Mouse (Mus musculus) embryo, embryonic 9.5 days (tissue): ENCODE measurements around the gene Pold1.

ENCODE experiments used
- DNase-seq: peaks from one replicate; pipeline ENCODE4 v3.0.0-alpha.2; 2017; ENCODE audit errors: extremely low spot score

The Pold1 gene

DNA sequence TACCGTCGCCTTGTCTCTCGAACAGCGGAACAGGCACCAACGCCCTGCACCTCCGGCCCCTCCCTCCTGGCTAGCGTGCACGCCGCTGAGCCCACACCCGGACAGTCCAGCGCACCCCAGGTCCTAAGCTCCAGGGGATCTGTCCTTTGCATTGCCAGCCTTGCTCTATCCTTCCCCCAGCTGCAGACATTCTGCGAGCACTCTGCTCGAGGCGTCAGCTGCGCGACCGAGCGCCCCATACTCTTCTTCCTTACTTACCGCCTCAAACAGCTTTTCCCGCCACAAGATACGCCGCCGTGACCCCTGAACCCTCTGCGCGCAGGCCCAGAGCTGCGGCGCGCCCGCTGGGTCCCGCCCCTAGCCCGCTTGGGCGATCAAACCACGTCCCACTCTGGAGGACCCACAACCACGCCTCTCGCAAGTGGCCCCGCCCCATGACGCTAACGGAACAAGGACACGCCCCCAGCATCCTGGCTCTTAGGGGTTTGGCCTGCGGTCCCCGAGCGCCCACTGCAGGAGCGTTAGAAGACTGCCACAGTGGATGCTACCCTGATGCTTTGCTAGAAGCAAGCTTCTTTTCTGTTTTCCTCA lies at the start of gene Pold1:
Gene Pold1, minus strand, starts transcription at position 353 of the 591 bp plus-strand sequence.
- DNase-seq, result peak; percentile 100

DNA sequence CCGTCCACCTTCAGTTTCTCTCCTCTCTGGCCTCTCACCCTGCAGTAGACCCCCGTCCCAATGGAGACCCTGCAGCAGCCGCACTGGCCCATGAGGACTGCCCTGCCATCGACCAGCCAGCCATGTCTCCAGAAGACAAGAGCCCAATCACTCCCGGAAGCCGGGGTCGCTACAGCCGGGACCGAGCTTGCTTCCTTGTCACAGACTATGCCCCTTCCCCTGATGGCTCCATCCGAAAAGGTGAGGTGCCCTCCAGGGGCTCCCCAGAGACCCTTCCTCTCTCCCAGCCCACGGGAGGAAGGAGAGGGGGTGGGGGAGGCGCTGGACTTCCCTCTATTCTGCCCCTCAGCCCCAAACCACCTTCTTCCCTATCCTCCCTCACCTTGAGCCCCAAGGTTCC lies 49.7 kb upstream of the Pold1 start:
- no peak for DNase-seq

DNA sequence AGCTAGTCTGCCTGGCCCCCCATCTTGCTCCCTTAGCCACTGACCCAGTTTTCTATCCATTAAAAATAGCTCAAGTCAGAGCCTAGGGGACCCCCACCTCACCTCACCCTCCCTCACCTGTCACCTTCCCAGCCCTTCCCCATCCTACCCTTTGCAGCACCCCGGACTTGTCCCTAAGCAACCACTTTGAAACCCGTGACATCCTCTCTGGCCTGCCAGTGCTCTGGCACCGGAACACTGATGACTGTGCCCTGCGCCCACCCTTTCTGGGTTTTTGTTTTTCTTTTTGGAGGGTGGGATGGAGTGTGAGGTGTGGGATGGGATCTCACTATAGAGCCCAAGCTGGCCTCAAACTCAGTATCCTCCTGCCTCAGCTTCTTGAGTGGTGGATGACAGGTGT lies 49.0 kb upstream of the Pold1 start:
- DNase-seq, result no peak

DNA sequence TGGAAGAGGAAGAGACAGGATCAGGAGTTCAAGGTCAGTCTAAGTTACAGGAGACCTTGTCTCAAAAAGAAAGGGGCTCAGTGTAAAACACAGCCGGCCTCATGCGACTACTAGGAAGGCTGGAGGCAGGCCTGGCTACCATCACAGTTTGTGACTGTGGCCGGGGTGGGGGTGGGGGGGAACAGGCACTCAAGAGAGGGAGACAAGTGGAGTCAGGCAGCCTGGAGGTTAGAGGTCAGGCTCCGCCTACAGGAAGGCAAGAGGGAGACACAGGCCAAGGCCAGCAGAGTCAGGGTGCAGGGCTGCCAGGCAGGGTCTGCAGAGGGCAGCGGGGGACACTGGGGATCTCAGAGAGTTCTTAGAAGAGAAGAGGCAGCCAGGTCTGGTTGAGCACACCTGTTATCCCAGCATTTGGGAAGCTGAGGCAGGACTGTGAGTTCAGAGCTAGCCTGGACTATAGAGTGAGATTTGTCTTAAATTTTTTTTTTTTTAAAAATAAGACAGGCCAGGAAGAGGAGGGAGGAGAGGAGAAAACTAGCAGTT lies 48.4 kb upstream of the Pold1 start:
- no peak for DNase-seq

DNA sequence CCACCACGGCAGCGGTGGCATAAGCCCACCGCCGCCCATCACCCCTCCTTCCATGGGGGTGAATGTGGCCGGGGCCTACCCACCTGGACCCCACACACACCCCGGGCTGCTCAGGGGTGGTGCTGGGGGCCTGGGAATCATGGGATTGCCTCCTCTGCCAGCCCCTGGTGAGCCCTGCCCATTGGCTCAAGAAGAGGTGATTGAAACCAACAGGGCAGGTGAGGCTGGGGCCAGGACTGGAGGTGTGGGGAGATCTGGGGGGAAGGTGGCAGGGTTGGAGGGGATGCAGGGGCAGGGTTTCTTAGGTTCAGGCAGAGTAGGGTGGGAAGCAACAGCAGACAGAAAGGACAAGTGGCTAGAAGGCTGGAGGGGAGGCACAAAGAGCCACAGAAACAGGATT lies 47.4 kb upstream of the Pold1 start:
- no peak for DNase-seq

DNA sequence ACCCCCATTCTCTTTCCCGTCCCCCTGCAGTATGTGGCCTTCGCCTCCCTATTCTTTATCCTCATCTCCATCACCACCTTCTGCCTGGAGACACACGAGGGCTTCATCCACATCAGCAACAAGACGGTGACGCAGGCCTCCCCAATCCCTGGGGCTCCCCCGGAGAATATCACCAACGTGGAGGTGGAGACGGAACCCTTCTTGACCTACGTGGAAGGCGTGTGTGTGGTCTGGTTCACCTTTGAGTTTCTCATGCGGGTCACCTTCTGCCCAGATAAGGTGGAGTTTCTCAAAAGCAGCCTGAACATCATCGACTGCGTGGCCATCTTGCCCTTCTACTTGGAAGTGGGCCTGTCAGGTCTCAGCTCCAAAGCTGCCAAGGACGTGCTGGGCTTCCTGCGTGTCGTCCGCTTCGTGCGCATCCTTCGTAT lies 46.5 kb upstream of the Pold1 start:
- DNase-seq, result no peak

DNA sequence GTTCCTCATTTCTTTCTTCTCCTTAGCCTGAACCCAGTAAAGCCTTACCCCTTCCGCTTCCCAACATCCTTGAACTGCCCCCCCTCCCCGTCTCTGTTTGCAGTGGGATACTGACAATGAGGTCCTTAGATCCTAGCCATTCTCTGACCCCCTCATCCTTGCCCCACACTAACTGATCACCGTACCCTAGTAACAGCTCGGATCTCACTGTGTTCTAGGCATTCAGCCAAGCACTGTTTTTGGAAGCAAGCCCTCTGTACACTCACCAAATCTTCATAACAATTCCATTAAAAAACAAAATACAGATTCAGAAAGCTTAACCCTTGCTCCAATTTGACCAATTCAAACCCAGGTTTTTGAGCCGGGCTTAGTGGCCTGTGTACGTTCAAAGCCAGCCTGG lies 45.6 kb upstream of the Pold1 start:
- no peak for DNase-seq

DNA sequence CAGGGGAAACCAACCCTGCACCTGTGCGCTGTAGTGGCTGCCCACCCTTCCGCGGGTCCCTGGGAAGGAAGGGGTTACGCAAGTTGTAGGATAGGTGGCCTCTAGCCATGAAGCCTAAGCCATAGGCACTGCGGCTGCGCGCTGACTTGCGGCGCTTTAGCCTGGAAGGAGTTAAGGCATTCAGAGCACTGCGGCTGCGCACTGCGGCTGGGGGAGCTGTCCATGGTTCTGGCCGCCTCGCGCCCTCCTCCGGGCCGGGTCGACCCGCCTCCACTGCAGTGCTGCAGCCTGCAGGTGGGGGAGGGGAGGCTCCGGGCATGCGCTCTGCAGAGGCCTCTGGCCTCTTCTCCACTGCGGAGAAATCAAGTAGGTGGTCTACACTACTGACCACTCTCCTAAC lies 45.1 kb upstream of the Pold1 start:
- peak; percentile 93 for DNase-seq

DNA sequence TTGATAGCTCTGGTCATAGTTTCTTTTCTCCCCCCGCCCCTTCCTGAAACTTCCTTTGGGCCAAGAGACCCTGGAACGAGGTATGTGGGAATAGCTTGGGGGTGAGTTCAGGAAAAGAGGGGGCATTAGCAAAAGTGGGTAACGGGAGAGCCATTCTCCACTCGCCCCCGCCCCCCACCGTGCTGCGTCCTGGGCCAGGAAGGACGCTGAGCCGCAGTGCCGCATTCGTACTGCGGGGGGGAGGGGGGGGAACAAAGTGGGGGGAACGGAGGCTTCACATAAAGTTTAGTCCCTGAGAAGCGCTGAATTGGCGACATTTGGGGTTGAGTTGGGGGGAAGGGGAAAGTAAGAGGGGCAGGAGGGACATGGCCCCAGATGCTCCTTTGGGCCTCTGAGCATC lies 44.4 kb upstream of the Pold1 start:
- DNase-seq, result no peak

DNA sequence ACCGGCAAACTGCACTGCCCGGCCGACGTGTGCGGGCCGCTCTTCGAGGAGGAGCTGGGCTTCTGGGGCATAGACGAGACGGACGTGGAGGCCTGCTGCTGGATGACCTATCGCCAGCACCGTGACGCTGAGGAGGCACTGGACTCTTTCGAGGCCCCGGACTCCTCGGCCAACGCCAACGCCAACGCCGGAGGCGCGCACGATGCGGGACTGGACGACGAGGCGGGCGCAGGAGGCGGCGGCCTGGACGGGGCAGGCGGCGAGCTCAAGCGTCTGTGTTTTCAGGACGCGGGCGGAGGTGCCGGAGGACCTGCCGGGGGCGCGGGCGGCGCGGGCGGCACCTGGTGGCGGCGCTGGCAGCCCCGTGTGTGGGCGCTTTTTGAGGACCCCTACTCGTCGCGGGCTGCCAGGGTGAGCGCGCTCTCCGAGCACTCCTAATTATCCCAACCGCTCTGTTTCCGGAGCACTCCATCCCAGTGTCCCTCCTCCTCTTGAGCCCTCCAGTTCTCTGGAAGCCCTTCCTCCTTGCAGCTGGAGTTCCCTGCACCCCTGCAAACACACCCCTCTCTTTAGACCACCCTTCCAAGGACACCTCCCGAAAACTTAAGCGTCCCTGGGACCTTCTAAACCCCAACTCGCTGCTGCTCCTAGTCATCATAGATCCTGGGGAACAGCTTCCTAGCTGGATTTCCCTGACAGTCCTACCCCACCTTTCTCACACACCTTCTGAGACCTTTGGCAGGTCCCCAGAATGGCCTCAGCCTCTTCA lies 42.9 kb upstream of the Pold1 start:
- no peak for DNase-seq

DNA sequence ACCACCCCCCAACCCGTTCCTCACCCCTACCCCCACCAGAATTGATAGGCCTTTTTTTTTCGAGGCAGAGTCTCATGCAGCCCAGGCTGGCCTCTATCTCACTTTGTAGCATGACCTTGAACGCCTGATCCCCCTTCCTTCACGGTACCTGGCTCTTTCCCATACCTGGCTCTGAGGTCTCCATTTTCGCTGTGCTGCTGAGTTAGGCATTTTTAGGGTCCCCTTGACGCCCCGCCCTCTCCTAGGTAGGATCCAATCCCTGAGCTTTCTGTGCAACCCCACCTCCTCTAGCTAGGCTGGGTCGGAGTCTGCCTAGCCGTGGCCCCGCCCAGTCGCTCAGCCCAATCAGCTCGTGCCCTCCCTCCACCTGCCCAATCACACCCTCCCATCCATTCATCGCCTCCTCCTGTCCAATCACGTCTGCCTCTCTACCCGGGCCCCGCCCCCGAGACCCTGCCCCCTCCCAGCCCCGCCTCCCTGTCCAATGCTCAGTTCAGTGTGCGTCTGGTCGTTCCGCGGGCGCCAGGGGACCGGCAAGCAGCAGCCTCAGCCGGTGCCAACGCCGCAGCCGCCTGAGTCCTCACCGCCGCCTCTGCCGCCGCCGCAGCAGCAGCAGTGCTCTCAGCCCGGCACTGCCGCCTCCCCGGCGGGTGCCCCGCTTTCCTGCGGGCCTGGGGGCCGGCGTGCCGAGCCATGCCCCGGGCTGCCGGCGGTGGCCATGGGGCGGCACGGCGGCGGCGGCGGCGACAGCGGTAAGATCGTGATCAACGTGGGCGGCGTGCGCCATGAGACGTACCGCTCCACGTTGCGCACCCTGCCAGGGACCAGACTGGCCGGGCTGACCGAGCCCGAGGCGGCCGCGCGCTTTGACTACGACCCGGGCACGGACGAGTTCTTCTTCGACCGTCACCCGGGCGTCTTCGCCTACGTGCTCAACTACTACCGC lies 42.0 kb upstream of the Pold1 start, which contains the start of gene Kcnc3:
Gene Kcnc3, plus strand, starts transcription at position 263 of the 946 bp plus-strand sequence.
- peak; percentile 98 for DNase-seq

DNA sequence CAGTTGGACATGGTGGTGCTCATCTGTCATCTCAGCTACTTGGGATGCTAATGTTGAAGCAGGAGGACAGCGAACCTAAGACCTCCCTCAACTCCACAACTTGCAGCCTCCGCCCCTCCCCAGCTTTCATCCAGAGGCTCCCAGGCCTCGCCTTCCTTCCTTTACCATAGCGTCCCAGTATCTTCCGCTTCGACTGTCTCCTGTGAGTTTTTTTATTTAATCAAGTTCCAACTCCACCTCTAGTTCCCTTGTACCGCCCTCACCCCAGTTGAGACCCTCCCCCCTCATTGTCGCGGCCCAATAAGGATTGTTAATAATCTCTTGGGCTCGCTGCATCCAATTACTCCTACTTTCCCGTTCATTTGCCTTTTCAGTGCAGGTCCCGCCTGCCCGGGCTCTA lies 41.3 kb upstream of the Pold1 start:
- no peak for DNase-seq

DNA sequence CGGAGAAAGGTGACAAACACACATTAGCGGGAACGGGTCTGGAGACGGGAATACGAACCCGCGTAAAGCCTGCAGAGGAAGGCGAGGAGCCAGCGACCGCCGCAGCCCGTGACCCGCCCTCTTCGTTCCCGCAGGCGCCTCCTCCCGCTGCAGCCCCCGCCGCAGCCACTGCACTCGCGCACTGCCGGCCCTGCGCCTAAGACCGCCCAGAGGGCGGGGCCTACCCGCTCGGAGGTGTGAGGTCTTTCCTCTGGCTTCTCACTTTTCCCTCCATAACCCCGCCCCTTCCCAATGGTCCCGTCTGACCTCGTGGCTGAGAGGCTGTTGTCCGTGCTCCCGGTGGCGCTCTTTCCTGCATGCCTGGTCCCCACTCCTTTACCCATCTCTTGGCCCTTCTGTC lies 40.5 kb upstream of the Pold1 start:
- peak; percentile 88 for DNase-seq

DNA sequence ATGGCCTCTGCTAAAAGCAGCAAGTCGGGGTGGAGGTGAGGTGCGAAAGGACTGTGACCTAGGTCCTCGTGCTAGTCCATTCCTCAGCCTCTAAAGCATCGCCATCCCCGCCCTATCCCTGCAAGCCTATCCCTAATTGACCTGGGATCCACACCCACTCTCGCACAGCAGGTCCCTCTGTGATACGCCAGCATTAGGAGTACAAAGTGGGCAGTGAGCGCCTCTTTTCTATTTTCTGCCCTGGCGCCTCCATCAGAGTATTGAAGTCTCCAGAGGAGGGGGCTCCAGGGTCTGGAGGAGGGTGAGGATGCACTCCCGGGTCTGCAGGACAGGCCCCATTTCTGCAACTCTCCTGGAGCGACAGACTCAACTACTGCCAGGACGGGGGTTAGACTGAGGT lies 39.7 kb upstream of the Pold1 start:
- no peak for DNase-seq

DNA sequence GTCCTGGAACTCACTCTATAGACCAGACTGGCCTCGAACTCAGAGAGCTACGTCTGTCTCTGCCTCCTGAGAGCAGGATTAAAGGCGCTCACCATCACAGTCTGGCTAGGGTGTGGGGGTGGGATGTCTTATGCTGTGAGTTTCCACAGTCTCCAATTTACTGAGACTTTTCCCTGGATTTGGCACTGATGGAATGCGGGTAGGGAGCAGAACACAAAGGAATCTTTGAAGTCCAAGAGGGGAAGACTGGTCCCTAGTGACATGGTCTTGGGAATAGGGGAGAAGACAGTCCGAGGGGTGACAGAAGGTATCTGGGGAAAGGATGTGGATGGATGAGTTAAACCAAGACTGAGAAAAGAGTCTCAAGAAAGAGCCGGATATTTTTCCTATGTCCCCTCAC lies 39.0 kb upstream of the Pold1 start:
- no peak for DNase-seq

DNA sequence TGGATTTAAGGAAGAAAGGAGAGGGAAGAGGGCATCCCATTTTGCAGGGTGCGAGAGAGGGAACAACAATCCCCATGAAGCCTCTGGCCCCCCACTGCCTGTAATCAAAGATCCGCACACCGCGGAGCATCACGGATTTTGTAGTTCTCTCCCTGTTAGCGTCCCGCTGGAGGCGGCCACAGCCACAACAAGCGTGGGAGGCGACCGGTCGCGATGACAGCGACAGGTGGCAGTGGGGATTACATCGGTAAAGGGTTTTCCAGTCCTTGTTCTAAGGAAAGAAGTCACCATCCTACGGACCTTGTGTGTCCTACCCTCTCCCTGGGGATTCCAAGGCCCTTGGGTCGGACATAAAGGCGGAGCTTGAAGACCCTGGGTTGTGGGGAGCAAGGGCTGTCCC lies 38.3 kb upstream of the Pold1 start:
- peak; percentile 85 for DNase-seq

DNA sequence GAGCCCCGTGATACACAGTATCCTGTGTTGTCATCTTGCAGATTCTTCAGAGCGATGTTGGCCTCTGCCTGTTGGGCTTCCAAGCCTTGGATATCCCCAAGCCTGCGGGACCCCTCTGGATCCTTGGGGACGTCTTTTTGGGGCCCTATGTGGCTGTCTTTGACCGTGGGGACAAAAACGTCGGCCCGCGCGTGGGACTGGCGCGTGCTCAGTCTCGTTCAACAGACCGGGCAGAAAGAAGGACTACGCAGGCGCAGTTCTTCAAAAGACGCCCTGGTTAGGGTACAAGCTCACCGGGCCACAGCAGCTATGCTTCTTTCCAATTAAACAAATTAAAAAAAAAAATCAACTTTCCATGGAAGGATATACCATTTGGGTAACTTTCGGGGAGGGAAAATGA lies 37.9 kb upstream of the Pold1 start:
- no peak for DNase-seq

DNA sequence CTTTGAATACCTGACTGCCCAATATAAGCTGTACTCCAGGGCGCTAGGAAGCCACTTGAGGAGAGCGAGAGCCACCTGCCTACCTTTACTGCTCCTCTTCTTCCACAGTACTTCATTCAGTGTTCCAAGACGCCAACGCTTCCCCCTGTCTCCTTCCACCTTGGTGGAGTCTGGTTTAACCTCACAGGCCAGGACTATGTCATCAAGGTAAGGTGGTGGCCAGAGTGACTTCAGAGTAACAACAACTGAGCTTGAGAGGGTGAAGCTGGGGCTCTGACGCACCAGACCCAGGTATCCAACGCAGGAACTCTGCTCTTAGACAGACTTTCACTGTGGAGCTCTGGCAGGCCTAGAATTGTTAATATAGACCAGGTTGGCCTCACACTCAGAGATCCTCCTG lies 37.0 kb upstream of the Pold1 start:
- no peak for DNase-seq

DNA sequence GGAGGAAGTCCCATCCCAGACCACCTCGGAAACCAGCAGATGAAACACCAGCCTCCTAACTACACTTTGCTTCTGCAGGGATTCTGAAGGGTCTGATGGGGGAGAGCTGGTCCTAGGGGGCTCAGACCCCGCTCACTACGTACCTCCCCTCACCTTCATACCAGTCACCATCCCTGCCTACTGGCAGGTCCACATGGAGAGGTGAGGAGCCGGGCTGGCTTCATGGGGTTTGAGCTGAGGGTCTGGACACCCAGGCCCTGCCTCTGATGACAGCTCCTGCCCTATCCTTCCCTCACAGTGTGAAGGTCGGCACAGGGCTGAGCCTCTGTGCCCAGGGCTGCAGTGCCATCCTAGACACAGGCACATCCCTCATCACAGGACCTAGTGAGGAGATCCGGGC lies 36.3 kb upstream of the Pold1 start:
- no peak for DNase-seq

DNA sequence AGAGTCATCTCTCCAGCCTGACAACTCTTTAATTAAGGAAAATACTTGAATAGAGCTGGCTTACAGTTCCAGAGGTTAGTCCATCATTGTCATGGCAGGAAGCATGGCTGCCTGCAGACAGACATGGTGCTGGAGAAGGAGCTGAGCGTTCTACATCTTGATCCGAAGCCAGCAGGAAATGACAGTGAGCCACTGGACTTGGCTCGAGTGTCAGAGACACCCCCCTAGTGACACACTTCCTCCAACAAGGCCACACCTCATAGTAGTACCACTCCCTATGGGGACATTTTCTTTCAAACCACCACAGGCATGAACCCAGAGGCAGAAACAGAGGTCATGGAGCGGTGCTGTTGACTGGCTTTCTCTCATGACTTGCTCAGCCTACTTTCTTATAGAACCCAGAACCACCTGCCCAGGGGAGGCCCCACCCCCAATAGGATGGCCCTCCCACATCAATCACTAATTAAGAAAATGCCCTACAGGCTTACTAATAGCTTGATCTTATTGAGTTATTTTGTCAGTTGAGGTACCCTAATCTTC lies 35.7 kb upstream of the Pold1 start:
- DNase-seq, result no peak

DNA sequence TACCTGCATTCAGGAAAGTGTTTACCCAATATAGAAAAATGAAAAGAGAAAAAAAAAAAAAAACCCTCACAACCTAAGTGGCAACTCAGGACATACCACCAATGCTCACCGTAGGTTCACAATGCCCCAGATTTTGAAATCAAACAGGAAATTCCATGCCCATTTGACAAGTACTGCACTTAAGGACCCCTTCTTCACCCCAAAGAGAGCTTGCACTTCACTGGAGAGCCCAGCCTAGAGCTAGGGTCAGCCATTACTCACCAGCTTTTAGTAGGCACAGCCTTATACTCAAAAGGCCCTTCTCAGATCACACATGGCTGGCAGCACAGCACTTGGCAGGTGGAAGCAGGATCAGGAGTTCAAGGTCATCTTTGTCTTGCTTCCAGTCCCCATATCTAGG lies 34.5 kb upstream of the Pold1 start:
- DNase-seq, result no peak

DNA sequence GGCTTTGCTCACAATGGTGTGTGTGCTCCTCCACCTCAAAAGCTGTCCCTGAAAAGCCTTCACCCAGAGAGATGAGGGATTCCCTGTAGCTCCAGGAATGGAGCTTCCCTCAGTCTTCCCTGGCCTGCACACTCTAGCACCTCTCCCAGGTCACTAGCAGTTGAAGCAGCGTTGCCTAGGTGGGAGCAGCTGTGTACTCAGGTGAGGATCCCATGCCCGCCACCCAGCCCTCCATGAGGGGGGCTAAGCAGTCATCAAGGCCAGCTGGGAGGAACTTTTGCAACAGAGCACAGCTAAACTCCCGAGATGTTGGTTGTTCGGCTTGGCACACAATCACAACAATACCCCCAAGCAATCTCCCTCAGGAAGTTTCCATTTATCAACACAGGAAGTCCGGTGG lies 34.1 kb upstream of the Pold1 start:
- DNase-seq, result no peak
